Mouse (Mus musculus) 3134 (cell line): Measurements from ENCODE around the gene Fam193b.
A peak's percentile ranks its signal among the peaks of the same experiment; 100 is the strongest.

Experiments used
- DNase-seq: peaks from one replicate; pipeline ENCODE4 v3.0.0-alpha.2; 2011; ENCODE audit warnings: low spot score; ENCODE audit not compliant: insufficient read length; ENCODE audit errors: extremely low read depth

Fam193b gene

DNA sequence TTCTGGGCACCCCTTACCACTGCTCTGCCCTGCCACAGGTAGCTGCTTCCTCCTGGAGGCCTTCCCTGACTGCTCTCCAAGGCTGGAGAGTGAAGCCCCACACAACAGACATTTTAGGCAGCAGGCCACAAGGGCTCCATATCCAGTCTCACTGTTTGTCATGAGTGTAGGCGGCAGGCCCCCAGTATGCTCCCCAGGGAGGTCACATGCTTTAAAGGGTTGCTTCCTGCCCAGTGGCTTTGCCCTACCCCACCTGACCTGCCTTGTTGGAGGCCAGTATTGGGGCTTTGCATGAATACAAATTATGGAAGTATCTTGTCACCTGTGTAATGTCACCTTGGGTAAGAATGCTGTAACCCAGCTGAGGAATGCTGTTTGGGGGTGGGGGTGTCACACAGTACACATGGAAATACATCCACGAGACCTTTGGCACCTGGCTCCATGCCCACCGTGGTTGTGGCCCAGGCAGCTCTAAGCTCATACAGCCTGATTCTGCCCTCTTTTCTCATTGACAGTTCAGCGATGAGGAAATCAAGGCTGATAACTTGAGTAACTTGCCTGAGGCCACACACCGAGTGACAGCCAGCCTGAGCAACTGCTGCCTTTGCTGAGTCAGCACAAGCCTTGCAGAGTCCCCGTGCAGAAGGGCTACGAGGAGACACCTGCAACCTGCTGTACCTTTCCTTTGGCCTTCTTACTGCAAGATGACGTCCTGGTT, 41.6 kb downstream of the Fam193b start, which contains the start of gene Dok3:
Gene Dok3, minus strand, starts transcription at position 99 of the 718 bp plus-strand sequence.
- DNase-seq, result no peak

DNA sequence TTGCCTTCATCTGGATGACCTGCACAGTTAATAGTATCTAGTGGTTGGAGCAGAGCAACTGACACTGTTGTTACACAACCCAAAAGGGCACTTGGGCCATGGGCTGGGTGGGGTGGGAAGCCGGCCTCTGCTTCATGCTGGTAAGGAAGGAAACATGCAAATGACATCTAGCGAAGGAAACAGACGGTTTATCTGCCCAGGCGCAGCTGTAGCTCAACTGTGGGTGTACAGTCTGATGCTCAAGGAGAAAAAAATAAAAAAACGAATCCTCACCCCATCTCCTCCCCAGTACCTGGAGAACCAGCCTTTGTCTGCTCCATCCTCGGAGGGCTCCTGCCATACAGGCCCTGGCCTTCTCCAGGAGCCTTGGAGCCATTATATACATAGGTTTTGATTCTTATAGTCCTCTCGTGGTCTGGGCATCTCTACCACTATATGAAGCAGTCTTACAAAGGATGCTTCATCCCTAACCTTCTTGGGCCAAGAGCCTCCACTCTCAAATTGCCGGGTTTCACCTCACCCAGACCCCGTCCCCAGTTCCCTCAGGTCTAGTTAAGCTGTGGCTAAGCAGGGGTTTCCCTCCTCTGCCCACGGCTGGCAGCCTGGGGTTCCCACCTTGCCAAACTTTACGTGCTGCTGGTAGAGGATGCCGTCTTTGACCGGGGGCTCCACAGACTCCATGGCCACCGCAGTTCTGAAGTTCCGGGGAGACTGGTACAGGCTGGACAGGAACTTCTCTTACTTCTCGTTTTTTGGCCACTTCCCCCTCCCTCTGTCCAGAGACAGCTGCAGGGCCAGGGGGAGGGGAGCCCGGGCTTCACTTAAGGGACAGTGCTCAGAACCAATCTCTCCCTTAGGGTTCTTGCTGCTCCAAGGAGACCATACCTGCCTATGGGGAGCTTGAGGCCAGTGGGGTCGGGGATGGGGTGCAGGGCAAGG, 42.8 kb downstream of the Fam193b start:
- no peak for DNase-seq

DNA sequence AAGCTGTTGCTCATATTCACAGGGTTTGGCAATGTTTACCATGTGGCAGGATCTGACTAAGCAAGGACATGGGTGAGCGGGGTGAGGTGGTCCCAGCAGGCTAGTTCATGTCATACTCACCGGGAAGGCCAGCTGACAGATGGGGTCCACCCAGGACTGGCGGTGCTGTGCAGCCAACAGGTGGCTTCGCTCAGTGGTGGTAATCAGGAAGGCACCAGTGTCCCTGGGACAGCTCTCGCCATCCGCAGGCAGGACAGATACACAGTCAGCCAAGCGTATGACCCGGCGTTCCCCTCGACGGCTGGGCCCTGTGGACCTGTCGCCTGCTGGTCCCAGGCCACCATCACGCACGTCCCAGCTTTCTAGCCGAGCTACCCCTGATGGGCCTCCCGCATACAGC, 43.7 kb downstream of the Fam193b start:
- DNase-seq, result no peak

DNA sequence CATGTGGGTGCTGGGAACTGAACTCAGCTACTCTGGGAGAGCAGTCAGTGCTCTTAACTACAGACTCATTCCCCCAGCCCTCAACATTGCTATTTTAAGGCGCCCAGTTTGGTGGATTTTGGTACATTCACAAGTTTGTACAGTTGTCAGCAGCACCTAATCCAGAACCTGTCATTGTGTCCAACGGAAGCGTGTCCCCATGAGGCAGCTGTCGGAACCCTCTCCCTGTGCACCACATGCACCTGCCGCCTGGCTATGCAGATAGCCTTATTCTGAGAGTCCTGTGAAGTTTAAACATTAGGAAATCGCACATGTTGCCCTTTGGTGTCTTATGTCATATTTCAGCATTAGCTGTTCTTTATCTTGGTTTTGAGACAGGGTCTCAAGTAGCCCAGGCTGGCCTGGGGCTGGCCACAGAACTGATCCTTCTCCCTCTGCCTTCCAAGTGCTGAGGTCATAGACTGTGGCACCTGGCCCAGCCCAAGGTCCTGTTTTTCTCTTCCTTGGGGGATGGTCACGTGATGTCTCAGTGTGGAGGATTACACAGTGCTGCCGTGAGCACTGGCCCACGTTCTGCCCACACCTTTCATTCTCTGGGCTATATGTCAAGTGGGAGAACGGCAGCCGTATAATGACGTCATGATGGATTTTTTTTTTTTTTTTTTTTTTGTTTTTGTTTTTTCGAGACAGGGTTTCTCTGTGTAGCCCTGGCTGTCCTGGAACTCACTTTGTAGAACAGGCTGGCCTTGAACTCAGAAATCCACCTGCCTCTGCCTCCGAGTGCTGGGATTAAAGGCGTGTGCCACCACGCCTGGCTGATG, 45.0 kb downstream of the Fam193b start:
- DNase-seq, result no peak

DNA sequence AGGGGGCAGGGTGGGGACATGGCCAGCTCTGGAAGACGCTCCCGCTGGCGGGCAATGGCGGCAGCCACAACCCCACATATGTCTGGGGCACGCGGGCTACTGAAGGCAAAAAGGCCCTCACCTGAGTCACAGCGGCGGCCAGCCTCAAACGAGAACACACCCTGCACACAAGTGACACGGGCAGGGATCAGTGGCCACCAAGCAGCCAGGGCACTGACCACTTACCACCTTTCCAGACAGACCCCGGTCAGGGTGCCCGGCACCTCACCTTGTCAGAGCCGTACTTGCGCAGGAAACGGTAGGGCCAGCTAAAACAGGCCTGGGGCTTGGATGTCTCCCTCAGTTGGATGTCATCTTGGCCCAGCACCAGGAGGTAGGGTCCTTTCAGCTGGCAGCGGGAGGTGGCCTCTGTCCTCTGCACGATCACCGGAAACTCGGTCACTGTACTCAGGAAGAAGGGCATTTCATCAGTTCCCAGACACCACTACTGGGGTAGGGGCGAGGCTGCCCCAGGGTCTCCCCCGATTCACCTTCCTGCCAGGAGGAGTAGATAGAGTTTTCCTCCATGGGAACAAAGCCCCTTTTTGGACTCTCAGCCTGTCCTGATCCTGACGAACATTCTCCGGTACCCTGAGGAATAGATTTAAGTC, 46.8 kb downstream of the Fam193b start:
- DNase-seq, result no peak

DNA sequence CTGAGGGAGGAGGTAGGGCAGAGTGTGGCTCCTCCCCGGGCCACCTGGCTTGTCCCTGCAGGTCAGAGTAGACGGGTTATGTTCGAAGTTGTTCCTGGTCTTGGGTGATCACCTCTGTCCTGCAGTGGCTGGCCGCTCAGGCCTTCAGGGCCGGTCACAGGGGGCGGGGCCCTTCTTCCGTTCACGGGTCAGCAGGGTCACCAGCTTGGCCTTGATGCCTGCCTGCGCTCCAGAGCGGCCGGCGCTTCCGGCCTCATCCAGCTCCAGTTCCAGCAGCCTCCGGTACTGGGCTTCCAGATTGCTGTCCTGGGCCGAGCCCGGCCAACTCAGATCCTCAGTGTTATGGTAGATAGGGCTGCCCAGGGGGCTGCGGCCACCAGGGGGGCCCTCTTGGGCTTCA, 47.6 kb downstream of the Fam193b start:
- no peak for DNase-seq

DNA sequence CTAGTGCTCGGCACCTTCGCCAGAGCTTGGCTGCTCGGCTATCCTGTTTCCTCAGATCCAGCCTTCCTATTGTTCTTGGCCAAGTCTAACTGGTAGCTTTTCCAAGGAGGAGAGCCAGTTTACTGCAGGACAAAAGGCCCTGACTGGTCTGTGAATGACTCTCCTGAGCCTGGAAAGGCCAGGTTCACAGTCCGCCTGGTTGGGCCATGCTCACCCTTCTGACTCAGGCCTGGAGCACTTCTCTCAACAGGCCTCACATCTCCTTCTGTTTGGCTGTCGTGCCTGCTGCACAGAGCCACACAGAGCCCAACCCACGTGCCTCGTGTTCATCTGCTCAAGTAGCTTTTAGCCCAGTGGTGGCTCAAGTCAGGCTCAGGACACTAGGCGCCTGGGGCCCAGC, 48.2 kb downstream of the Fam193b start:
- DNase-seq, result no peak

DNA sequence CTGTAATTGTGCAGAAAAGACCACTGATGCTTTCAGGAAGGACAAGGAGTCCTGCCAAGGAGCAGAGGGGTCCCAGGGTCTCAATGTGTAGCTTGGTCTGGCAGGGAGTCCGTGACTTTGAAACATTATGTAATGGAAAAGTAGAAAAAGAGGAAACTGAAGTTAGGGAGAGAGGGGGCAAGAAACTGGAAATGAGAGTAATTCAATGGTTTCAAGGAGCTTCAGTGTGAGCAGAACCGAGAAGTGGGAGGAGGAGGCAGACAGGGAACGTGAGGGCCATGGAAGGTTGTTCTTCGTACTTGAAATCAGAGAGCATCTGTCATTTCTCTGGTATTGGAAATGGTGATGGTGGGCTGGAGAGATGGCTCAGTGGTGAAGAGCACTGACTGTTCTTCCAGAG, 51.3 kb downstream of the Fam193b start:
- DNase-seq, result no peak

DNA sequence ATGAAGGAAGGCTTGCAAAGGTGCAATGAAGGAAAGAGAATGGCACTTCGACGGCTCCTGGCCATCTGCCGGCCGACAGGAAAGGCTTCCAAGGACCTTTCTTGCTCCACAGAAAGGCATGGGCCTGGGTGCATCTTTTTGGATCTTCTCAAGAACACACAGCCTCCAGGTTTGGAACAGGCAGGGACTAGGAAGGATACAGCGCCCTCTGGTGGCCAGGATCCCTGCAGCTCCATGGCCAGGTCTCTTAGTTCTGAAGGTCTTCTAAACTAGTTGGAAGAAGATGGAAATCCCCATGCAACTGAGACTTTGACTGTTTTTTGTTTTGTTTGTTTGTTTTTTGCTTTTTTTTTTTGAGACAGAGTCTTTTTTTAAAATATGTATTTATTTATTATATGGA, 54.0 kb downstream of the Fam193b start:
- DNase-seq, result peak; percentile 38

DNA sequence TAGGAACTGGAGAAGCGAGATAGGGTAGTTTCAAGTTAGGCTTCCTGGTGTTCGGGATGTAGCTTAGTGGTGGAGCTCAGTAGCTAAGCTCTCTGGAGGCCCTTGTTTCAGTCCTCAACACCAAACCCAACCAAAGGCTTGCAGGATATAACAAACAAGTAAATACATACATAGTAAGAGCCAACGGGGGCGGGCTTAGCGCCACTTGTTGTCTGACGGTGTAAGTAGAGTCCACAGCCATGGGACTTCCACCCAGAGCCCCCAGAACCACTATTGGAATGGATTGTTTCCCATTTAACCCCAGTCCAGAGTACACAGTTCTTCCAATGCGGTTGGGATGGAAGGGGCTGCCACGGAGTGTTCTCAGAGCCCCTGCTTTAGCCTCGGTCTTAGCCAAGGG, 57.1 kb downstream of the Fam193b start:
- DNase-seq, result no peak

DNA sequence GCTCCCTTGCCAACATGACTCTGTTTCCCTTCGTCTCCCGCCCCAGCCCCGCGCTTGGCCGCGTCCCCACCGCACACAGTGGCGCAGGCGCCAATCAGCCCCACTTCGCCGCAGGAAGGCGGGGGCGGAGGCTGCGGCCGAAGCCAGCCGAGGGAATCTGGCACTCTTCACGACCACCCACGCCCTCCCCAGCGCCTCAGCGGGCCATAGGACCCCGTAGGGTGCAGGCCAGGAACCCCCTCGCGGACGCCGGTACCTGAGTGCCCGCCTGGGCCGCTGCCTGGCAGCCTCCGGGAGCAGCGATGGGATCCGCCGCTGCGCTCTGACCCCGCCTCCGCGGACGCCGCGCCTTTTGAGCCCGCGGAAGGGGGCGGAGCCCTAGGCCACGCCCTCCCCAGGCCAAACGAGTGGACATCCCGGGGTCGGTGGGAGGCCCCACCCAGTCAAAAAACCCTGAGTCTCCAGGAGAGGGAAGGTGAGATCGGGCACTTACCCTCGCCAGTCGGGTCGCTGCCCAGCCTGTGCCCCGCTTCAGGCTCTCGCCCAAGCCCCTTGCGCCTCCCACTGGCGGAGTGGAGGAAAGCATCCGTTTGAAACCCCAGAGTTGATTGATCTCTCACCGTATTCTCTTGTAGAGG, 57.7 kb downstream of the Fam193b start, which contains the start of gene Pdlim7:
Gene Pdlim7, minus strand, starts transcription at position 566 of the 638 bp plus-strand sequence.
- DNase-seq, result peak; percentile 91

DNA sequence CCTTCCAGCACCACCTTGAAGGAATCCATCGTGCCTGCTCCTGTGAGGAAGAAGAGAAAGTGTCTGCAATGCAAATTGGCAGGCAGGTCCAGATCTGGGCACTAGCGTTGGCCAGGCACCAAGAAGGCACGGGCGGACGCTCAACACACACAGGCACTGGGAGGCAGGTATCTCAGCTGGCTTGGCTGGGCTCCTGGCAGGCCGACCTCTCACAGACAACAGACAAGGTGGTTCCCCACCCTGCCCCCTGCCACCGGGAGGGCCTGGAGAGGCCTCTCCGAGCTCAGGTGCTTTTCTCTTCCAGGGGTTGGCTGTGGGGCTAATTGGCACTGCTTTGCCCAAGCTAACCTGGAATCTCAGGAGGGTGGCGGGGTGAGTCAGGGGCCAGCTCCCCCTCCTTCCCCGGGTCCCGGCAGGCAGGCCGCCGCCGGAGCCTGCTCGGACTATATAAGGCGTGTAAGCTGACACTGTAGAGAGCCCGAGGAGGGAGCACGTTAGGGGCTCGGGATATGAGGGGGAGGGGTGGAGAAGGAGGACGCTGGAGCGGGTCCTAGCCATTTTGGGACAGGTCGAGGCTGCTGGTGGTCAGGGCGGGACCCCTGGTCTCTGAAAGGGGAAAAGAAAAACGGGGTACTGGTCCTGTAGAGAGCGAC, 58.4 kb downstream of the Fam193b start:
- peak; percentile 77 for DNase-seq

DNA sequence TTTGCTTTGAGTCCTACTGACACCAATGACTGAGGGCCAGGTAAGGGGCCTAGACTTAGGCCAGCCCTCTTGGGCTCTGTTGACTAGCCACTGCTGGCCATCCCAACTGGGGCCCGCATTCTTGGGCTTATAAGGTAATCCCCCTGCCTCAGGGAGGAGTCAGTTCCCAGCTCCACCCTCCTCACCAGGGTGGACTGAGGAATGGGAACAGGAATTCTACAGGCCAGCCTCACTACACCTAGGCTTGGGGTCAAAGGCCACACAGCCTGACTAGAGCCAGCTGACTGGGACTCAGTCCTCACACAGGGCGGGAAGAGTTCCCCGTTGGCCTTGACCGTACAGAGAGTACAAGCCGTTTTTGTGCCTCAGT, 59.4 kb downstream of the Fam193b start:
- DNase-seq, result no peak

DNA sequence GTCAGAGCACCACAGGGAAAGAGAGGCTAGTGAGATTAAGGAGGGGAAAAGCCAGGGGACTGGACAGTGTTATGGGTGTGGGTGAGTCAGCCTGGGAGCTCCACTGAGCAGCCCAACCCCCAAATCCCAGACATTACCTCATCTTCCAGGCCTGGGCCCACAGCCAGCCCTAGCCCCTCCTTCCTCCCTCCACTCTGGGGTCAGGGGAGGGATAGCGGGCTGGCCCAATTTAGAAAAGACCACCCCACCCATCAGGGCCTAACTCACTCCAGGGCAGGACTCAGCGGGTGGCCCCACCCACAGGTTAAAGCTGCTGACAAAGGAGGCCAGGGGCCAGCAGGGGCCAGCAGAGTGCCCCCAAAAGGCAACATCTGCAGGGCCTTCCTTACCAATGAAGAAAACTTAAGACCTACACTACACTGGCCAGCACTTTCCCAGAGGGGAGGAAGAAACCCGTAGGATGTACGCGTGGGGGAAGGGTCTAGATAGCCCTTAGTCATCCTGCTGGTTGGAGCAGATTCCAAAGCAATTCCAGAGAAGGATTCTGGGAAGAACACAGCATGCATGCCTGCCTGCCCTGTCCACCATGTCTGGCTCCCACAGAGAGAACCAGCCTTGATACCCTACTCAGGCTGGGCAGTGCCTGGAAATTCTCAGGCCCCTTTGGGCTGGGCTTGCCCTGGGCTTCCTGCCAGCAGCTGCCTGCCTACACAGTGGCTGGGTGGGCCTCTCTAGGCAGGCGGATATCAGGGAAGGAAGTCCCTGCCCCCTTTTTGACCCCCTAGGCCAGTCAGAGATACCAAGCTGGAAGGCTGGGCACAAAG, 60.0 kb downstream of the Fam193b start:
- DNase-seq, result peak; percentile 85

DNA sequence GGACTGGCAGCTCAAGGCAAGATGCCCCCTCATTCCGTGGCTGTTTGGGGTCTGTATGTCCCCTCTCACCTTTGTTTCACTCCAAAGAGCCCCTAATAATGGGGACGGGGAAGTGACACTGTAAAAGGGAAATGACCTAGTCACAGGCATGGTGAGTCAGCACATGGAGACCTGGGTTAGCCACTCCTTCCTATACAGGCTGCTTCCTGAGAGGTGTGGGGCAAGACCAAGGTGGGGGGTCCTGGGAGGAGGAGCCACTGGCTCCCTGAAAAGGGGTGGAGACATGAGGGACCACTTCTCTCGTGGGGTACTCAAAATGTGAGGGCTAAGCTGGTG, 60.6 kb downstream of the Fam193b start:
- no peak for DNase-seq

DNA sequence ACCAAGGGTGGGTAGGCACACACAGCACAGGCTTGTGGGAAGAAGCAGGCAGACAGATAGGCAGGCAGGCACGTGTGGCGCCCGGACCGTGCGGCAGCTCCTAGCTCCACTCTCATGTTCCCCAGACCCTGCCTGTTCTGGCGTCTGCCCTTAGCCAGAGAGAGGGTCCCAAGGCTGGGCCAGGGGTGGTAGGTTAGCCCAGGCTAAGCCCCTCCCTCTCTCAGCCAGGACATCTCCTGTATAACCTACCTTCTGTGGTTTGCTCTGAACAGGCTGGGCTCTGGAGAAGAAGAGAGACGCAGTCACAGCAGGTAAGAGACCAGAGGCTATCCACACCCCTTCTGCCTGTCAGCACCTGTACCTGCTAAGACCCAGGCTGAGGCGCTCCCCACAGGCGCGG, 62.4 kb downstream of the Fam193b start:
- no peak for DNase-seq

DNA sequence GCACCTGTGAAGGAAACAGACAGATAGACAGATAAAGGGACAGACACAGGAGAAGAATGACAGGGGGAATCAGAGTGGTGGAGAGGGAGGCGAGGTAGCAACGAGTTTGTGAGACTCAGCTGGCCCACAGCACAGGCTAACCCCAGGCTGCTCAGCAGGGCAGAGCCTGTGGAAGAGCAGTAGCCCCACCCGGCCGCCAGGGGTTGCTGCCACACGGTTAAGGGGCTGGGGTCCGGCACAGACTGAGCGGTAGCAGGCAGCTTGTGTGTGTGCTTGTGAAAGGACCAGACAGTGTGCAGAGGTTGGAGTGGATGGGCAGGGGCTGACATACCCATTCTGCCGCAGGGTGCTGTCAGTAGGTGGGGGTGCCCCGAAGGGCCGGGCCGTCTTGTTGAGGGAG, 63.0 kb downstream of the Fam193b start:
- no peak for DNase-seq

DNA sequence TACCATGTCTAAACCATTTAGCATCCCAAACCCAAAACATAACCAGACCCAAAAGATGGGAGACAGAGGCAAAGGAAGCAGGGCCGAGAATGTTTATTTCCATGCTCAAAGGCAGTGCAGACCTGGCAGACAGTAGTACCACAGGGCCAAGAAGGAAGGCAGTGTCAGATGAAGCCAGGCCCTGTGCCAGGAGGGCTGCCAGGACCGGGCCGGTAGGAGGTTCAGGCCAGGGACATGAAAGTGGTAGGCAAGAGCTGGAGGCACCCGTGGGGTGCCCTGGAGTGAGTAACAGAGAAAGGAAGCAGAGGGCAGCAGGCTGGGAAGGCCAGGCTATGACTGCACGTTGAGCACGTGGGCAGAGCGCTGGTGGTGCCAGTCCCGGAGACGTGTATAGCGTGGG, 64.2 kb downstream of the Fam193b start:
- DNase-seq, result no peak

DNA sequence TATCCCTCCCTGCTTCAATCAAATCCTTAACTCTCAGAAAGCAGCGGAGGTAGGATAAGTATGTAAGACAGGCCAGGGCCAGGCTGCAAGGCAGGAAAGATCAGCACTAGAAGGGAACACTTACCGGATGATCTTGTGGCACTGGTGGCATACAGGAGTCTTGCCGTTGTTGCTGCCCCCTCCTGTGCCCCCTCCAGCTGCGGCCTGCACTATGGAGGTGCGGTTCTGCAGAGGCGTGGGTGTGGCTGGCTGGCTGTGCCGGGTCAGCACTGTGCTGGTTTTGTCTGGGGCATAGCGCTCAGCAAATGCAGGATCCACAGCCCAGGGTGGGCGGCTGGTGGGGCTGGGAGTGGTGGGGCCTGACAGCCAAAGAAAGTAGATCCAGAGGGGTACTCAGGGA, 65.1 kb downstream of the Fam193b start:
- no peak for DNase-seq
